Mouse (Mus musculus): ENCODE data around the gene Dlg3. TPM values are rescaled to one million over a fixed set of nuclear protein-coding genes. Genes with fewer than 3 reads are reported as not detected.

Gene Dlg3
- polyA plus RNA-seq, 1 experiment from 2014 or later: 14.2 TPM

Other genes with a start within 250 kb of the Dlg3 start
- not detected in 2 replicates for gene Dgat2l6, start 242.9 kb upstream of the Dlg3 start, polyA plus RNA-seq (2016; fragmentation: Nextera tagmentation; extraction: Ambion mirVana)
- gene Awat1, start 195.5 kb upstream of the Dlg3 start, polyA plus RNA-seq (2016; fragmentation: Nextera tagmentation; extraction: Ambion mirVana): not detected in 2 replicates
- not detected in 2 replicates for gene P2ry4, start 172.9 kb upstream of the Dlg3 start, polyA plus RNA-seq (2016; fragmentation: Nextera tagmentation; extraction: Ambion mirVana)
- gene Arr3, start 162.2 kb upstream of the Dlg3 start, polyA plus RNA-seq (2016; fragmentation: Nextera tagmentation; extraction: Ambion mirVana): not detected in 2 replicates
- gene Kif4, start 142.0 kb upstream of the Dlg3 start, polyA plus RNA-seq (2016; fragmentation: Nextera tagmentation; extraction: Ambion mirVana): 34.9 and 36.0 TPM in 2 replicates
- 119 and 122 TPM in 2 replicates for gene Pdzd11, start 141.2 kb upstream of the Dlg3 start, polyA plus RNA-seq (2016; fragmentation: Nextera tagmentation; extraction: Ambion mirVana)
- 2.7 and 3.4 TPM in 2 replicates for gene Gdpd2, start 37.8 kb upstream of the Dlg3 start, polyA plus RNA-seq (2016; fragmentation: Nextera tagmentation; extraction: Ambion mirVana)